Mouse (Mus musculus) hematopoietic stem cell, adult 5-6 weeks (primary cell): ENCODE data around the gene Zfp385c. TPM values are rescaled to one million over a fixed set of nuclear protein-coding genes. Genes with fewer than 3 reads are reported as not detected.
"Not testable (repeated sequence)": the region's sequence is repeated elsewhere in the genome, so short reads cannot be mapped to it uniquely, and the experiment has no call there.

Experiments
- ATAC-seq, 2 experiments: fragments of 125-278 bp in 1 of 2; replicated peaks in 1 of 2; 2 replicates each; pipeline ENCODE4 v1.8.0; 2016 to 2017; ENCODE audit warnings: inconsistent platforms in 2 of 2, mild to moderate bottlenecking in 2 of 2, moderate number of reproducible peaks in 2 of 2, low read depth in 1 of 2, moderate TSS enrichment in 1 of 2; ENCODE audit not compliant: low FRiP score in 2 of 2, poor library complexity in 2 of 2, severe bottlenecking in 2 of 2, insufficient read depth in 1 of 2, low TSS enrichment in 1 of 2
- total RNA-seq: library from RNA; stranded (forward); fragments of 172-1452, 232-1000 nt; gene quantifications from 2 replicates; pipeline ENCODE4 v1.2.3, GENCODE M21; 2017

Gene Zfp385c
- total RNA-seq, 1 experiment from 2014 or later: 0.20 TPM

DNA sequence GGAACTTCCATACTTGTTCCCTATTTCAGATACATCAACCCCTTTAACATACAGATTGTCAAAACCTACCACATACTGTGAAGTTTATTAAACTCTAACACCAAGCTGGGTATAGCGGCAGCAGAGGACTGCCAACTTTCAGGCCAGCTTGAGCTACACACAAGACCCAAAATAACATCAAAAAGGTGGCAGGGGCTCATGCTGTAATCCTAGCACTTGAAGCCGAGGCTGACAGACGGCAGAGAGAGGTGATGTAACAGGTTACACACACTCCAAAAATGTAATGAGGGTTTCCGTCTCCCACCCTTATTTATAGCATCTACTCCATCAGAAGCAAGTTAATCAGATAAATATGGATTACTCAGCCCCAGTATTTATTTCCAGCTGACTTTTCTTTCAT, 96.7 kb downstream of the Zfp385c start:
- ATAC-seq: no peak

GRCm38 (mm10) chr11:100594608-100595007, 97.6 kb downstream of the Zfp385c start:
- no peak for ATAC-seq

DNA sequence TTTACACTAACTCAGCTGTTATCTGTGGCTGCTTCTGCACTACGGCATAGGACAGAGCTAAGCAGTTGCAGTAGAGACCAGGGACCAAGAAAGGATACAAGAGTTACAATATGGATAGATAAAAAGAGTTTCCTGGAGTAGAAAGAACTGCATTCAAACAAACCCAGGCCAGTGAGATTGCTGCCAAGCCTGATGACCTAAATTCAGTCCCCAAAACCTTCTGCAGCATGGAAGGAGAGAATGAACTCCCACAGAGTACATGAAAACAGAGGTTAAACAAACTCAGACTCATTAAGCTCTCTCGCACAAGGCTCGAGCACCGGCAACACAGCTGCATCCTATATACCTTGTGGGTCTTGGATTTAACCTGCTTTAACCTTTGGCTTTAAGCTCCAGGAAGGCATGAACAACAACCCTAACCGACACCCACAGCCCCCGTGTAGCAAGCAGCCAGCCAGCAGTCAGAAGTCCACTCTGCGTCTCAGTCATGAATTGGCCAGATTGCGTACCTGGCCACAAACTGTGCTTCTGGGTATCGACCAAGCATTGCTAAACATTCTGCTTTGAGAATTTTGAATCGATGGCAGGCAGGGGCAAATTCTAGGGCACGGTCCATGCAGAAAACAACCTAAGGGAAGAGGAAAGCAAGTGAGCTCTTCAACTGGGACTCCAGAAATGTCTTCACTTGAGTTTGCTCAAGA, 99.8 kb downstream of the Zfp385c start:
- ATAC-seq: no peak

DNA sequence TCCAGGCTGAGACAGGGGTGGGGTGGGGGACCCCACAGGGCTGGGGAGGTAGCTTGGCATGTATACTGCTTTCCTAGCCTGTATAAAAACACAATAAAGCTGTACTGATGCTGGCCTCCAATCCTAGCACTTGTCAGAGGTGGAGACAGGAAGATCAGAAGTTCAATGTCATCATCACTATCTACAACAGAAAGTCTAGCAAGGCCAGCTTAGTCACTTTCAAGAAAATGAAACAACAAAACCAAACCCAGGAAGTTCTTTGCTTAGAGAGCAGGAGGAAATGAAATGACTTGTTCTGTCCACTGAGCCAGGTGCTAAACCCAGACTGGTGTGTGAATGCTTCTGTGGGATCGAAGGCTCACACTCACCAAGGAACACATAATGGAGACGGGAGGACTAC, 103.8 kb downstream of the Zfp385c start:
- ATAC-seq: no peak

- ATAC-seq: no peak
Measured at GRCm38 (mm10) chr11:100585148-100585547, 107.1 kb downstream of the Zfp385c start.

- ATAC-seq: no peak
Measured at GRCm38 (mm10) chr11:100584561-100584961, 107.7 kb downstream of the Zfp385c start.

DNA sequence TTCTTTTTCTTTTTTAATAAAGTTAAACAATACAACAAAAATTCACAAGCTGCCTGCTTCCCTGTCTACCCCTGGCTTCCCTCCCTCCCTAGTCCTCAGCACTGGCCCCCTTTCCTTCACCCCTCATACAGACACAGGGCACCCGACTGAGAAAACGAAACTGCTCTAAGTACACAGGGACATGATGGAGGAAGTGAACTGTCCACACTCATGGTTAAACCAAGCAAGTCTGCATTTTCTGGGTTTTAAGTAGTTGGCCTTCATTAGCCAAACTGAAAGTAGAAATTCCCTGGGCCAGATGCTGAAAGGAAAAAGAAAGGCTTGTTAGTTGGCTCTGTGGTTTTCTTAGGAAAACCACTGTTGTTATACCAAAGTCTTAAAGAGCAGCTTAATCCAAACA, 109.4 kb downstream of the Zfp385c start:
- ATAC-seq: peak; percentile 11 to 54; a peak in 1 of 4 replicates

DNA sequence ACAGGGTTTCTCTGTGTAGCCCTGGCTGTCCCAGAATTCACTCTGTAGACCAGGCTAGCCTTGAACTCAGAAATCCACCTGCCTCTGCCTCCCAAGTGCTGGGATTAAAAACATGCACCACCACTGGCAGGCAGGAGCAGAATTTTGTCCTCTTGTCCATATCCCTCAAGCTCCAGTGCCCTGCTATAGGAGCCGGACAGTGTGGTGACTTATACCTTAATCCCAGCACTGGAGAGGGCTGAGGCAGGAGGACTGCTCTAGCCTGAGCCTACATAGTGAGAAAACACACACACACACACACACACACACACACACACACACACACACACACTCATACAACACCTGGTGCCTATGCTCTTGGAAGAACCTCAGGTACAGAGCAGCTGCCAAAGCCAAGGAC, 109.8 kb downstream of the Zfp385c start:
- ATAC-seq: not testable (repeated sequence)

- ATAC-seq: peak; percentile 21 to 40; a peak in 1 of 4 replicates
Measured at GRCm38 (mm10) chr11:100581756-100582155, 110.5 kb downstream of the Zfp385c start.

- no peak for ATAC-seq
Measured at GRCm38 (mm10) chr11:100580275-100580674, 112.0 kb downstream of the Zfp385c start.

- no peak for ATAC-seq
Measured at GRCm38 (mm10) chr11:100579116-100579799, 113.0 kb downstream of the Zfp385c start.

DNA sequence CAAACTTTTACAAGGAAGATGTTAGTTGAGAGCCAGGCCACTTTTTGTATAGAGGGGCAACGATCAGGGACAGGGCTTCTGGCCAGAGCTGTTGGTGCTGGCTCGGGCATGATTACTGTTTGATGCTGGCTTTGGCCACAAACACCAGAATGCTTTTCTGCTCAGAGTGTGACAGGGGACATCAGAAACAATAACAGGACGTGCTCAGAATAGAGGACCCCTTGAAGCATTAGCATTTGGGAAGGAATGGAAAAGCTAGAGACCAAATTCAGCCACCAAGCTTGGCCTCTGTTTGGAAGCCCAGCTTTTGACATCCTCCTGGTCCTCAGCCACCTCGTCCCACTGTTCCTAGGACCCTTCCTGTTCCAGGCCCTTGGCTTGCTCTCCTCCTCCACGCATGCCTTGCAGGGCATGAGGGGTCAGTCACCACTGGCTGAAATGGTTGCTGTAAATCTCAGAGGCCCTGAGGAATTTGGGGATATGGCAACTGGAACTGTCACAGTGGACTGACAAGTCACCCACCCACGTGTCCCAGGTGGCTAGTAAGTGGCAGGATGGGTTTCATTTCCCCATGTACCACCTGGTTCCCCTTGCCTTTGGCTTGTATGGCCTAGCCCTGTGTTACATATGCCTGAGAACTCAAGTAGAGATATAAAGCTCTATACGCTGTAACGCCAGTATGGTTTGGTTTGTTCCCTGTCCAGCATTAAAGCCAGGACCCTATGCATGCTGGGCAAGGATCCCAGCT, 114.2 kb downstream of the Zfp385c start:
- ATAC-seq: no peak

Other genes starting within 250 kb of the Zfp385c start
- 27.6 and 34.2 TPM in 2 replicates for gene Klhl11, start 219.7 kb downstream of the Zfp385c start, total RNA-seq
- 91.6 and 97.6 TPM in 2 replicates for gene Acly, start 164.5 kb downstream of the Zfp385c start, total RNA-seq
- gene Ttc25, start 146.8 kb downstream of the Zfp385c start, total RNA-seq: 0.31 TPM in 1 of 2 replicates, not detected in the other
- 26.4 and 27.5 TPM in 2 replicates for gene Cnp, start 117.6 kb downstream of the Zfp385c start, total RNA-seq
- gene Nkiras2, start 73.2 kb downstream of the Zfp385c start, total RNA-seq: 6.9 and 10.7 TPM in 2 replicates
- 129 and 135 TPM in 2 replicates for gene Dnajc7, start 72.3 kb downstream of the Zfp385c start, total RNA-seq
- 31.1 and 33.1 TPM in 2 replicates for gene Dhx58, start 11.8 kb upstream of the Zfp385c start, total RNA-seq
- gene Kat2a, start 20.0 kb upstream of the Zfp385c start, total RNA-seq: 26.1 TPM in 2 replicates
- not detected in 2 replicates for gene Hspb9, start 21.4 kb upstream of the Zfp385c start, total RNA-seq
- gene Rab5c, start 45.8 kb upstream of the Zfp385c start, total RNA-seq: 75.3 and 87.9 TPM in 2 replicates
- 0.13 TPM in 1 of 2 replicates, not detected in the other for gene Kcnh4, start 67.5 kb upstream of the Zfp385c start, total RNA-seq
- not detected in 2 replicates for gene Hcrt, start 70.5 kb upstream of the Zfp385c start, total RNA-seq
- 2.4 and 3.3 TPM in 2 replicates for gene Ghdc, start 78.5 kb upstream of the Zfp385c start, total RNA-seq
- gene Stat5b, start 158.3 kb upstream of the Zfp385c start, total RNA-seq: 58.8 and 66.2 TPM in 2 replicates
- 48.2 and 54.6 TPM in 2 replicates for gene Stat5a, start 166.9 kb upstream of the Zfp385c start, total RNA-seq
- gene Stat3, start 247.1 kb upstream of the Zfp385c start, total RNA-seq: 108 and 135 TPM in 2 replicates